Mouse (Mus musculus): ENCODE data around the gene 4933400A11Rik. TPM values are rescaled to one million over a fixed set of nuclear protein-coding genes. Genes with fewer than 3 reads are reported as not detected.

The 4933400A11Rik gene
- polyA plus RNA-seq, 1 experiment from 2014 or later = not detected

- Histone ChIP-seq H3K4me3 (no peak overlapping the region), H3K27ac (replicated peaks) (no peak overlapping the region), H3K9me3 (no peaks in the 10 kb centered on the region), H3K9ac (replicated peaks) (no peak overlapping the region), H3K27me3 (peaks cover 4% of the 10 kb centered on the region; the same call in 1 of the 2 replicates), H3K36me3 (no peaks in the 10 kb centered on the region), H3K4me1 (0 out of 2 replicates have a peak, but pooled peaks cover 3% of the 10 kb centered on the region), H3K4me2 (replicated peaks) (no peak overlapping the region)
- ATAC-seq (ENCODE audit: low FRiP score, low read depth) = no peak
- WGBS = 45% methylated on average over 7 of the region's 7 CpGs
Measured at GRCm38 (mm10) chrX:169794831-169795311, 15.4 kb upstream of the 4933400A11Rik start.

GRCm38 (mm10) chrX:169794421-169794820 lies 15.0 kb upstream of the 4933400A11Rik start:
- WGBS = 43% methylated on average over 4 of the region's 4 CpGs
- H3K9me3 ChIP-seq = no peaks in the 10 kb centered on the region
- H3K27ac ChIP-seq (replicated peaks) = no peak overlapping the region
- H3K4me1 ChIP-seq = 0 out of 2 replicates have a peak, but pooled peaks cover 3% of the 10 kb centered on the region
- no peak overlapping the region for H3K4me3 ChIP-seq
- H3K36me3 ChIP-seq = no peaks in the 10 kb centered on the region
- peaks cover 4% of the 10 kb centered on the region; the same call in 1 of the 2 replicates for H3K27me3 ChIP-seq
- no peak for ATAC-seq (ENCODE audit: low FRiP score, low read depth)
- no peak overlapping the region for H3K4me2 ChIP-seq (replicated peaks)
- no peak overlapping the region for H3K9ac ChIP-seq (replicated peaks)

GRCm38 (mm10) chrX:169792879-169793278 lies 13.4 kb upstream of the 4933400A11Rik start:
- Histone ChIP-seq H3K4me3 (no peak overlapping the region), H3K4me1 (0 out of 2 replicates have a peak, but pooled peaks cover 3% of the 10 kb centered on the region), H3K9ac (replicated peaks) (no peak overlapping the region), H3K4me2 (replicated peaks) (no peak overlapping the region), H3K27ac (replicated peaks) (0 out of 2 replicates have a peak overlapping the region, but pooled peaks have one; percentile 20), H3K27me3 (peaks cover 4% of the 10 kb centered on the region; the same call in 1 of the 2 replicates), H3K36me3 (no peaks in the 10 kb centered on the region), H3K9me3 (no peaks in the 10 kb centered on the region)
- WGBS = 20% methylated on average over 1 of the region's 1 CpGs
- ATAC-seq (ENCODE audit: low FRiP score, low read depth) = peak; percentile 88

GRCm38 (mm10) chrX:169789702-169790101 lies 10.3 kb upstream of the 4933400A11Rik start:
- Histone ChIP-seq H3K27me3 (peaks cover under 1% of the 10 kb centered on the region; the same call in 1 of the 2 replicates), H3K9ac (replicated peaks) (no peak overlapping the region), H3K9me3 (no peaks in the 10 kb centered on the region), H3K4me2 (replicated peaks) (no peak overlapping the region), H3K27ac (replicated peaks) (no peak overlapping the region), H3K4me1 (0 out of 2 replicates have a peak, but pooled peaks cover 3% of the 10 kb centered on the region), H3K36me3 (no peaks in the 10 kb centered on the region), H3K4me3 (no peak overlapping the region)
- WGBS = 81% methylated on average over 5 of the region's 5 CpGs
- ATAC-seq (ENCODE audit: low FRiP score, low read depth) = no peak

GRCm38 (mm10) chrX:169758001-169758400 lies 21.4 kb downstream of the 4933400A11Rik start:
- Histone ChIP-seq H3K27me3 (peaks cover 21% of the 10 kb centered on the region), H3K9me3 (no peaks in the 10 kb centered on the region), H3K9ac (replicated peaks) (no peak overlapping the region), H3K4me2 (replicated peaks) (no peak overlapping the region), H3K36me3 (no peaks in the 10 kb centered on the region), H3K4me1 (no peaks in the 10 kb centered on the region), H3K27ac (replicated peaks) (no peak overlapping the region), H3K4me3 (no peak overlapping the region)
- WGBS = 92% methylated on average over 3 of the region's 3 CpGs
- ATAC-seq (ENCODE audit: low FRiP score, low read depth) = no peak

GRCm38 (mm10) chrX:169735387-169735969 lies 44.0 kb downstream of the 4933400A11Rik start:
- Histone ChIP-seq H3K9me3 (no peaks in the 10 kb centered on the region), H3K4me2 (replicated peaks) (no peak overlapping the region), H3K9ac (replicated peaks) (no peak overlapping the region), H3K4me3 (no peak overlapping the region), H3K4me1 (no peaks in the 10 kb centered on the region), H3K36me3 (no peaks in the 10 kb centered on the region), H3K27me3 (peaks cover 46% of the 10 kb centered on the region), H3K27ac (replicated peaks) (no peak overlapping the region)
- 30% methylated on average over 3 of the region's 3 CpGs for WGBS
- peak; percentile 65; the same call in 1 of the 2 replicates for ATAC-seq (ENCODE audit: low FRiP score, low read depth)

Other genes with a start within 250 kb of the 4933400A11Rik start
- 20.2 and 21.5 TPM in 2 replicates for gene Mid1, start 94.4 kb downstream of the 4933400A11Rik start, polyA plus RNA-seq (2016; fragmentation: Nextera tagmentation; extraction: Ambion mirVana)
- 187 and 270 TPM in 2 replicates for gene Gm21887, start 230.0 kb upstream of the 4933400A11Rik start, polyA plus RNA-seq (2016; fragmentation: Nextera tagmentation; extraction: Ambion mirVana)